Mouse (Mus musculus) liver, embryonic 15.5 days (tissue): ENCODE measurements around the gene Osbp2. TPM values are rescaled to one million over a fixed set of nuclear protein-coding genes. Genes with fewer than 3 reads are reported as not detected.

Experiments used
- ATAC-seq: fragments of 200-750 bp; cut with Nextera tagmentation; 2 replicates; pipeline ENCODE4 v1.8.0; 2017; ENCODE audit warnings: moderate number of reproducible peaks, mild to moderate bottlenecking, moderate library complexity; ENCODE audit not compliant: insufficient read depth
- H3K27ac ChIP-seq: fragments of 300-500 bp; sonication (generic); replicated peaks from 2 replicates; pipeline ENCODE4 v1.5.1; 2015; ENCODE audit warnings: mild to moderate bottlenecking, inconsistent platforms
- H3K27me3 ChIP-seq: fragments of 300-500 bp; sonication (generic); 2 replicates; pipeline ENCODE4 v1.6.1; 2015; ENCODE audit warnings: mild to moderate bottlenecking, inconsistent platforms
- H3K36me3 ChIP-seq: fragments of 300-500 bp; sonication (generic); replicated peaks from 2 replicates; pipeline ENCODE4 v1.6.1; 2015; ENCODE audit warnings: moderate library complexity, mild to moderate bottlenecking, inconsistent platforms
- H3K4me1 ChIP-seq: fragments of 300-500 bp; sonication (generic); replicated peaks from 2 replicates; pipeline ENCODE4 v1.6.1; 2015; ENCODE audit warnings: inconsistent platforms
- H3K4me2 ChIP-seq: fragments of 300-500 bp; sonication (generic); 2 replicates; pipeline ENCODE4 v1.6.1; 2015; ENCODE audit warnings: moderate library complexity, mild to moderate bottlenecking, inconsistent platforms
- H3K4me3 ChIP-seq: fragments of 300-500 bp; sonication (generic); replicated peaks from 2 replicates; pipeline ENCODE4 v1.5.1; 2015; ENCODE audit warnings: mild to moderate bottlenecking, inconsistent platforms
- H3K9ac ChIP-seq: fragments of 300-500 bp; sonication (generic); 2 replicates; pipeline ENCODE4 v1.6.1; 2015; ENCODE audit warnings: moderate library complexity, mild to moderate bottlenecking, inconsistent platforms
- H3K9me3 ChIP-seq: fragments of 300-500 bp; sonication (generic); replicated peaks from 2 replicates; pipeline ENCODE4 v1.6.1; 2016; ENCODE audit warnings: inconsistent platforms
- WGBS: fragments of 180-500 bp; shearing (Covaris S2); methylation state at CpG from one replicate; pipeline ENCODE4 v1.1.7; 2015; ENCODE audit warnings: mixed read lengths; ENCODE audit not compliant: insufficient replicate concordance; 5-methylcytosine and 5-hydroxymethylcytosine counted together
- polyA plus RNA-seq: library from polyadenylated mRNA; unstranded; fragments of >200 nt; fragmentation: Nextera tagmentation; extraction: Ambion mirVana; gene quantifications from 2 replicates; pipeline ENCODE4 v1.2.1, GENCODE M21; 2015

Gene Osbp2
- polyA plus RNA-seq, 1 experiment from 2014 or later: 0.09 TPM

DNA sequence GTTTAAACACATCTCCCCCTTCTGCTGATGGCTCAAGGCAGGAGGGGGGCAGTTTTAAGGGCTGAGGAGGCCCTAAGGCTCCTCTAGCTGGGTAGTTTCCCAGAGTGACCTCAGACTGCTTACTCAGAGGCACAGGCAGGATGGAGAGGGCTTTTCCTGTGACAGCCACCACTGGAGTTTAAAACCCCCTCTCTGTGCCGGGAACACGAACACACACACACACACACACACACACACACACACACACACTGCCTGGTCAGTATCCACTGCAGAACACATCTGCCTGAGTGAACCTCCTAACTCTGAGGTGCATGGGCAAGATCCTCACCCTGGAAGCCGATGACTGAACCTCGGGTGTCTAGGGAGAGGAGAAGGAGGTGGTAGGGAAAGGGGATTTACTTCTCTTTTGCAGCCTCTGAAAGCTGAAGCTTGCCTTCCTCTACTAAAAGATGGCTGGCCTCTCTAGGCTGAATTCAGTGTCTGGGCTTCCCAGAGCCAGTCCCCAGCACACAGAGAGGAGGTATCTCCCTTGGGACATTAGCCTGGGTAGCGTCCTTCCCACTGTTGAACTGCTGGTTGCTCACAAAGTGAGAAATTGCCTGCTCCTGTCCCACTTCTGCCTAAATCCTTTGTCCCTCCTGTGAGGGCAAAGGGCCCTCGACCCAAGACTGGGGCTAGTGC, 89.8 kb downstream of the Osbp2 start:
- Histone ChIP-seq H3K36me3 (no peaks in the 10 kb centered on the region), H3K9me3 (no peaks in the 10 kb centered on the region), H3K4me2 (0 out of 2 replicates have a peak overlapping the region, but pooled peaks have one; percentile 15), H3K27ac (no peak overlapping the region), H3K27me3 (peaks cover 48% of the 10 kb centered on the region), H3K9ac (no peak overlapping the region), H3K4me1 (peaks cover 3% of the 10 kb centered on the region; the same call in 1 of the 2 replicates), H3K4me3 (no peak overlapping the region)
- ATAC-seq: no peak
- WGBS: 25% methylated on average over 6 of the region's 6 CpGs

DNA sequence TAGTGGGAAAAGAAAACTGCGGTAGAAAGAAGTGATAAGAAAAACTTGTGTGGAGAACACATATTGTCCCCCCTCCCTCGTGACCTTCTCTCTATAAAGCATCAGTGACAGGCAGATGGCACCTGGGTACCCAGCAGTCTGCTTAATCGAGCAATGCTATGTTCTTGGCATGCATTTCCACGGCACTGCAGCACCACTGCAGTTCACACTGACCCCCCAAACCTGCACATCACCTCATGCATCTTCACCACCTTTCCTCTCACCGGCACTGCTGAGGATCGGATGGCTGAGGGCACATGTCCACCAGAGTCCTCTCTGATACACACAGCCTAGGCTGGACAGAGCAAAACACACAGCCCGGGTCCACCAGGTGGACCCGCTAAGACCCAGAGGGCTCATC, 90.6 kb downstream of the Osbp2 start:
- peaks cover 48% of the 10 kb centered on the region for H3K27me3 ChIP-seq
- WGBS: 59% methylated on average over 8 of the region's 8 CpGs

DNA sequence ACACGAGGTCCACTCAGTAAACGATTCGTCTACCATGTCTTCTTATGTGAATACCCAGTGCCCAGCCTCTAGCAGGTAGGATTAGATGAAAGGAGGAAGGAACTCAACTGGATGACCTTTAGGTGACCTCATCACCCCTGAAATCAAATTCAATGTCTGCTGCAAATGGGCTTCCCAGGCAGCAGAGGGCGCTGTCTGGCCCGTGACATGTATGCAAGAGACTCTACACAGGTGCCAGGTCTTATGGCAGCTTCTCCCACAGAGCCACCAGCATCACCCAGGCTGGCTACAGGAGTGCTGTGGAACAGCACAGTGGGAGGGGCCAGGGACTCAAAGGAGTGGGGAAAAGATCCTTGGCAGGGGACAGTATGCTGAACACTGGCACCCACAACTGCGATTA, 92.4 kb downstream of the Osbp2 start:
- Histone ChIP-seq H3K4me3 (no peak overlapping the region), H3K4me1 (peaks cover 3% of the 10 kb centered on the region; the same call in 1 of the 2 replicates), H3K9ac (no peak overlapping the region), H3K27ac (no peak overlapping the region), H3K36me3 (no peaks in the 10 kb centered on the region), H3K4me2 (no peak overlapping the region), H3K27me3 (peaks cover 39% of the 10 kb centered on the region), H3K9me3 (no peaks in the 10 kb centered on the region)
- no peak for ATAC-seq
- 36% methylated on average over 6 of the region's 6 CpGs for WGBS

More for the DNA sequence above, 90.6 kb downstream of the Osbp2 start:
- Histone ChIP-seq H3K4me2 (no peak overlapping the region), H3K36me3 (no peaks in the 10 kb centered on the region), H3K9me3 (no peaks in the 10 kb centered on the region), H3K9ac (no peak overlapping the region), H3K27ac (no peak overlapping the region), H3K4me1 (peaks cover 3% of the 10 kb centered on the region; the same call in 1 of the 2 replicates), H3K4me3 (no peak overlapping the region)
- no peak for ATAC-seq

DNA sequence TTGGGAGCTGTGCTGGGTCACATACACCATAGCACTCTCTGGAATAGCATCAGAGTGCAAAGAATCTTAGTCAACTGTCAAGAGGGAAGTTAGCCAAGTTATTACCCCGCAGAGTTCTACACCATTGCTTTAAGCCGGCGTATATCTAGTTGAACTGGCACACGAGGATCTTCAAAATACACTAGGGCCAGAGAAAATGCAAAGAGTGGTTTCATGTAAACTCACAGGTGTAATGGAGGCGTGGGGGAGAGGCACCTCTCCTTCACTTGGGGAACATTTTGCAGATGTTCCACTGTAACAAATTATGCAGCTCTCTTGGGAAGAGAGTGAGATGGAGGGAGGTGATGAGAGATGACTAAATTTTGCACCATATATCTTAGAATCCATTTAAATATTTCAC, 95.9 kb downstream of the Osbp2 start:
- H3K4me3 ChIP-seq: no peak overlapping the region
- WGBS: 59% methylated on average over 5 of the region's 5 CpGs
- no peaks in the 10 kb centered on the region for H3K36me3 ChIP-seq

DNA sequence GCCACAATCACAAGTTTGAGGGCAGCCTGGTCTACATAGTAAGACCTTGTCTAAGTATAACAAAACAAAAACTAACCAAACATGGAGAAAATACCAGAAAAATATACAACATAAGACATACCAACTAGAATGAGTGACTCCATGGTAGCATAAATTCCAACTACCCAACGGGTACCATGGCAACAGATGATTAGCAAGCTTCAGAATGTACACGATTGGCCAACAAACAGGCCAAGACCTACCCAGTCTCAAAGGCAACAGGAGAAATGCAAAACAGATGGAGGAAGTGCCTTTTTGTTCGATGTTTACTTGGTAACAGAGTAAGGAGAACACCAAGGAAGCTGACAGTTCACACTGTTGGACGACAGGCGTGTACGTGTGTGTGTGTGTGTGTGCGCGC, 96.7 kb downstream of the Osbp2 start:
- no peaks in the 10 kb centered on the region for H3K4me1 ChIP-seq
- H3K4me2 ChIP-seq: no peak overlapping the region
- no peak overlapping the region for H3K4me3 ChIP-seq
- no peaks in the 10 kb centered on the region for H3K36me3 ChIP-seq
- no peak overlapping the region for H3K9ac ChIP-seq
- H3K9me3 ChIP-seq: no peaks in the 10 kb centered on the region
- ATAC-seq: no peak
- no peak overlapping the region for H3K27ac ChIP-seq
- 67% methylated on average over 8 of the region's 8 CpGs for WGBS
- peaks cover 27% of the 10 kb centered on the region for H3K27me3 ChIP-seq

More for the DNA sequence above, 95.9 kb downstream of the Osbp2 start:
- Histone ChIP-seq H3K27ac (no peak overlapping the region), H3K9me3 (no peaks in the 10 kb centered on the region), H3K27me3 (peaks cover 22% of the 10 kb centered on the region), H3K4me2 (no peak overlapping the region), H3K4me1 (no peaks in the 10 kb centered on the region), H3K9ac (no peak overlapping the region)
- no peak for ATAC-seq

DNA sequence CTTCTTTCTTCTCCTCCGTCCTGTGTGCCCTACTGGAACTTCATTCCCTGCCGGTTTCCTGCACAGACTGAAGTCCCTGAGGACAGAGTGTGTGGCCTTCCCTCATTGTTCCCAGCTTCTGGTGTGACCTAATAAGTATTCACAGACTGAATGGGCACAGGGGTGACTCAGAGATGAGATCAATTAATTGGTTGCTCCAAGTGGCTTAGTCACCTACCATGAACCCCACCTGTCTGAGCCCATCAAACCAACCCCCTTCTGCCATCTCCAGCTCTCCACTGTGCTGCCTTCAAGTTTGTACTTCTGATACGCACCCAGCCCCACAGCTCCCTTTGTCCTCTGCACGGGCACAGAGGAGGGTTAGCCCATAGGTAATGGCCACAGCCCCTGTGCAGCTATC, 99.4 kb downstream of the Osbp2 start:
- no peak for ATAC-seq
- 43% methylated on average over 4 of the region's 4 CpGs for WGBS
- no peaks in the 10 kb centered on the region for H3K36me3 ChIP-seq
- no peaks in the 10 kb centered on the region for H3K4me1 ChIP-seq
- H3K4me3 ChIP-seq: no peak overlapping the region
- peaks cover 51% of the 10 kb centered on the region for H3K27me3 ChIP-seq
- H3K9ac ChIP-seq: no peak overlapping the region
- H3K9me3 ChIP-seq: no peaks in the 10 kb centered on the region
- no peak overlapping the region for H3K27ac ChIP-seq
- no peak overlapping the region for H3K4me2 ChIP-seq

DNA sequence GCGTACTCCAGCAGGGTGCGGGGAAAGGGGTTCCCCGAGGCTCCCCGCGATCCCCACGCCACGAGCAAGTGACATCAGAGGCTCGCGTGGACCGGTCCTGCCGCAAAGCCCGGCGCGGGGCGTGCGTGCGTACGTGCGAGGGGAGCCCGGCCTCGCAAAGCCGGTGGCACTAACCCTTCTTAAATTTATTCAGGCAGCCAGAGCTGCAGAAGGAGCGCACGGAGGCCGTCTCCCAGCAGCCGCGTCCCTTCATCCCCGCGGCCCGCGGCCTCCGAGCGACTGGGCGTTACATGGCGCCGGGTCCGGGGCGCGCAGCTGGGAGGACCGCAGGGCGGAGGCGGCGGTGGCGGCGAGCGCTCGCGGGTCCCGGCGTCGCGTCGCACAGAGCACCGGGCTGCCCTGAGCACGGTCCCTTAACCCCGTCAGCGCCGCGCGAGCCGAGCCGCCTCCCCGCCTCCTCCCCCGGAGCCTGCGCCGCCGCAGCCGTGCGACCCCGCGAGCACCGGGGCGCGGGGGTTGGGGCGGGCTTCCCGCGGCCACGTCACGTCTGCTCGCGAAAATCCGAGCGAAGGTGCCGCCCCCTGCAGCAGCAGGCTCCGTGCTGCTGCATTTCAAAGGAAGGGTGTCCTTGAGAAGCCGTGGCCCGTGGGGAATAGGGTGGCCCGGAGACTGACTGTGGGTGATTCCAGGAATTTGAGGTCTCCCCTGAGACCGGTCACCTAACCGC, 101.8 kb downstream of the Osbp2 start:
- Histone ChIP-seq H3K27ac (no peak overlapping the region), H3K9me3 (no peaks in the 10 kb centered on the region), H3K9ac (no peak overlapping the region), H3K36me3 (no peaks in the 10 kb centered on the region), H3K4me3 (peak overlapping the region; percentile 42), H3K27me3 (peaks cover 51% of the 10 kb centered on the region), H3K4me2 (peak overlapping the region; percentile 61), H3K4me1 (no peaks in the 10 kb centered on the region)
- WGBS: under 1% methylated on average over 80 of the region's 90 CpGs
- ATAC-seq: no peak

DNA sequence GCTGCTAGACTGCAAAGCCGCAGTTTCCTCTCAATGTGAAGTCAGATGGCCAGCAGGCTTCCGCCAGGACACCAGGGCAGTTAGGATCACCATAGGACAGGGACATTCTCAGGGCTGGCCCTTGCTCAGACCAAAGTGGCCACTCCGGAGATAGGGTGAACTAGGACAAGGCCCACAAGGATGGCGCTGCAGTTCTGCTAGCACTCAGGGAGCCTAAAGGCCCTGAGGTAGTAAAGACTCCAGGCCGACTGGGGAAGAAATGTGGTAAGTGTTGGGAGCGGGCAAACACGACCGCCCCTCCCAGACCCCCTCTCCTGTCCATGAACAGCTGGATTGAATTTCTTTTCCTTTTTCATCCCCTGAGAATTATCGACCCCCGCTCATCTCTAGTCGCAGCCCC, 102.4 kb downstream of the Osbp2 start:
- H3K27ac ChIP-seq: no peak overlapping the region
- no peak overlapping the region for H3K9ac ChIP-seq
- no peaks in the 10 kb centered on the region for H3K36me3 ChIP-seq
- WGBS: 10% methylated on average over 11 of the region's 11 CpGs
- peaks cover 51% of the 10 kb centered on the region for H3K27me3 ChIP-seq
- H3K9me3 ChIP-seq: no peaks in the 10 kb centered on the region
- peak overlapping the region; percentile 42 for H3K4me3 ChIP-seq
- no peaks in the 10 kb centered on the region for H3K4me1 ChIP-seq
- no peak for ATAC-seq
- H3K4me2 ChIP-seq: peak overlapping the region; percentile 61

DNA sequence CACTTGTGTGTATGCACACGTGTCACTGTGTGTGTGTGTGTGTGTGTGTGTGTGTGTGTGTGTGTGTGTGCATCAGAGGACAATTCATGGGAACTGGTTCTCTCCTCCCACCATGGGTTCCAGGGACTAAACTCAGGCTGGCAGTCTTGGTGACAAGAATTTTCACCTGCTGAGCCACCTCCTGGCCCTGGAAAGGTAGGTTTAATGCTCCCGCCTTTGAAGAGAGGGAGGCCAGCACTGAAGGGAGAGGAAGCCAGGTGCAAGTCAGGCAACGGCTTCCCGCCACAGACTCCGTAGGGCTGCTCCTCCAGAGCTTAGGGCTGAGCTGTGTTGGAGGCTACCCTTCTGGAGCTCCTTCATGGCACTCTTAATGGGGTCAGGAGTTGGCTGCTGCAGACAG, 104.3 kb downstream of the Osbp2 start:
- H3K27me3 ChIP-seq: peaks cover 49% of the 10 kb centered on the region

DNA sequence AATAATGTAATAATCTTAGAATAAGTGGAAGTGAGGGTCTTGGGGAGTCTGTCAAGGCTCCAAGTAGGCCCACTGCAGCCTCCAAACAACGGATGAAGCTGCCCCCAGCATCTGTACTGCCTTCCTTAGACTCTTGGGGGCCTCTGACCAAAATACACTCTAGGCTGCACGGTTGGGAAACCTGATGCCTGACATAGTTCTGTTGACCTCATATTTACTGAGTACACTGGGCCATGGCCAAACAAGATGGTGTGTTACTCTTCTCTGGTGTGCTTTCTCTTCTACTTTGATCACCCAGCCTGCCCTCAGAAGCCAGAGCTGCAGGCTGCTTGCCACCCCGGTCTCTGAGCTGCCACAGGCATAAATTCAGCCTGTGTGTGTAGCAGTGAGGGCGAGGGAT, 108.4 kb downstream of the Osbp2 start:
- ATAC-seq: peak; percentile 47; the same call in 1 of the 2 replicates
- Histone ChIP-seq H3K4me2 (no peak overlapping the region), H3K36me3 (no peaks in the 10 kb centered on the region), H3K4me1 (0 out of 2 replicates have a peak, but pooled peaks cover 6% of the 10 kb centered on the region), H3K9ac (no peak overlapping the region), H3K9me3 (no peaks in the 10 kb centered on the region), H3K27me3 (peaks cover 8% of the 10 kb centered on the region), H3K27ac (no peak overlapping the region), H3K4me3 (no peak overlapping the region)
- 31% methylated on average over 4 of the region's 4 CpGs for WGBS

More for the DNA sequence above, 104.3 kb downstream of the Osbp2 start:
- H3K36me3 ChIP-seq: no peaks in the 10 kb centered on the region
- no peak for ATAC-seq
- no peak overlapping the region for H3K27ac ChIP-seq
- WGBS: 71% methylated on average over 5 of the region's 5 CpGs
- no peak overlapping the region for H3K9ac ChIP-seq
- H3K9me3 ChIP-seq: no peaks in the 10 kb centered on the region
- H3K4me1 ChIP-seq: 0 out of 2 replicates have a peak, but pooled peaks cover 6% of the 10 kb centered on the region
- H3K4me3 ChIP-seq: no peak overlapping the region
- no peak overlapping the region for H3K4me2 ChIP-seq

DNA sequence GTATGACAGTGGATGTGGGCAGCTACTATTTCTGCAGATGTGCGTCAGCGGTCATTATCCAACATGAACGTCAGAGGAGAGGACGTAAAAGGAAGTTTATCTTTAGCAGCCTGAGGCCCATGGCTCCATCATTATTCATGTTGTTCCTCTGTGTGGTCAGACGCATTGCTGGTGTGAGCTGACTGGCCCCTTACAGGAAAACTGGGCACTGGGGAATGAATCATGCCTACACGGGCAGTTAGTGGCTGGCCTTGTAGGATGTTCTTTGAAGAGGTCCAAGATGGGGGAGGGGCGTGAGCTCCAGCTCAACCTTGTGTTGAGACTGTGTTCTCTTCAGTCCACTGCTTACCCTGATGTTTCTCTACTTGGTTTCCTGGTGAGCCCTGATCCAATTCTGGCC, 109.0 kb downstream of the Osbp2 start:
- Histone ChIP-seq H3K27me3 (peaks cover 2% of the 10 kb centered on the region; the same call in 1 of the 2 replicates), H3K9ac (no peak overlapping the region), H3K27ac (no peak overlapping the region), H3K4me1 (0 out of 2 replicates have a peak, but pooled peaks cover 6% of the 10 kb centered on the region), H3K4me2 (no peak overlapping the region), H3K36me3 (no peaks in the 10 kb centered on the region), H3K9me3 (no peaks in the 10 kb centered on the region), H3K4me3 (no peak overlapping the region)
- WGBS: 29% methylated on average over 7 of the region's 7 CpGs
- ATAC-seq: no peak
